Mouse (Mus musculus): Measurements from ENCODE around the gene Tmem200b.

GRCm38 (mm10) chr4:131911521-131911920 lies 10.1 kb upstream of the Tmem200b start:
- TF ChIP-seq EP300 (optimal IDR thresholded peaks at IDR 0.05): no peak
- no peak for TF ChIP-seq CTCF (IDR thresholded peaks at IDR 0.05; ENCODE audit: low read depth)

All from stomach, postnatal 0 days (tissue).